Mouse (Mus musculus): ENCODE data around the gene Ascl3. TPM values are rescaled to one million over a fixed set of nuclear protein-coding genes. Genes with fewer than 3 reads are reported as not detected.

Gene Ascl3
- polyA plus RNA-seq (2017; shearing (Covaris generic)) = under 1 TPM in 1 of 2 experiments, not detected in 1; 0.39 TPM

GRCm38 (mm10) chr7:109731626-109732025, at the start of gene Ascl3:
TSS of gene Ascl3 (minus strand) at chr7:109731726.

GRCm38 (mm10) chr7:109752008-109752925, 20.7 kb upstream of the Ascl3 start, which contains the start of gene Tmem9b:
TSS of gene Tmem9b (minus strand) at chr7:109752875.

GRCm38 (mm10) chr7:109723697-109724096, 7.8 kb downstream of the Ascl3 start, which contains the start of gene BC051019:
TSS of gene BC051019 (minus strand) at chr7:109723850.

GRCm38 (mm10) chr7:109703190-109704015, 28.1 kb downstream of the Ascl3 start, which contains the start of the genes St5 and Akip1:
TSS of gene St5 (minus strand) at chr7:109703605.
TSS of gene Akip1 (plus strand) at chr7:109703690.

Other genes with a start within 250 kb of the Ascl3 start
- gene Trim66, start 223.6 kb downstream of the Ascl3 start, polyA plus RNA-seq (2017; shearing (Covaris generic)) = under 1 TPM in 1 of 2 experiments, not detected in 1; 0.44 TPM
- gene Rpl27a, start 212.6 kb downstream of the Ascl3 start, polyA plus RNA-seq (2017; shearing (Covaris generic)) = 100 to 1,000 TPM in 1 of 2 experiments, 10 to 100 TPM in 1; 91.0 to 102 TPM
- gene St5, start 28.1 kb downstream of the Ascl3 start, polyA plus RNA-seq (2017; shearing (Covaris generic)) = 1 to 10 TPM in 1 of 2 experiments, under 1 TPM in 1; 0.96 to 7.3 TPM
- 10 to 100 TPM; 35.0 to 36.8 TPM for gene Akip1, start 28.0 kb downstream of the Ascl3 start, polyA plus RNA-seq (2017; shearing (Covaris generic))
- under 1 TPM in 1 of 2 experiments, not detected in 1; 0.81 TPM for gene BC051019, start 7.9 kb downstream of the Ascl3 start, polyA plus RNA-seq (2017; shearing (Covaris generic))
- gene Tmem9b, start 21.1 kb upstream of the Ascl3 start, polyA plus RNA-seq (2017; shearing (Covaris generic)) = 100 to 1,000 TPM; 107 to 179 TPM
- 1 to 10 TPM in 1 of 2 experiments, under 1 TPM in 1; 0.58 to 1.8 TPM for gene Nrip3, start 50.3 kb upstream of the Ascl3 start, polyA plus RNA-seq (2017; shearing (Covaris generic))
- gene Scube2, start 134.0 kb upstream of the Ascl3 start, polyA plus RNA-seq (2017; shearing (Covaris generic)) = under 1 TPM; 0.16 to 0.60 TPM
- gene Dennd5a, start 228.7 kb upstream of the Ascl3 start, polyA plus RNA-seq (2017; shearing (Covaris generic)) = 10 to 100 TPM; 36.5 to 41.1 TPM